Mouse (Mus musculus): ENCODE results near the gene H2-D1. TPM values are rescaled to one million over a fixed set of nuclear protein-coding genes. Genes with fewer than 3 reads are reported as not detected.
"Not testable (repeated sequence)": the region's sequence is repeated elsewhere in the genome, so short reads cannot be mapped to it uniquely, and the experiment has no call there.

Gene H2-D1
- 2,987 to 4,272 TPM (median 3,836 TPM) in 3 replicates for total RNA-seq (2017)

- peak; percentile 85 for ATAC-seq (replicated peaks; ENCODE audit: insufficient number of reproducible peaks, low FRiP score, low TSS enrichment, poor library complexity, severe bottlenecking)
Observed at GRCm38 (mm10) chr17:35262664-35263522, at the start of gene H2-D1. Gene H2-D1, plus strand, starts transcription at chr17:35262730.

GRCm38 (mm10) chr17:35213071-35213470 is 49.5 kb upstream of the H2-D1 start:
- no peak for ATAC-seq (replicated peaks; ENCODE audit: insufficient number of reproducible peaks, low FRiP score, low TSS enrichment, poor library complexity, severe bottlenecking)

- ATAC-seq (replicated peaks; ENCODE audit: insufficient number of reproducible peaks, low FRiP score, low TSS enrichment, poor library complexity, severe bottlenecking): peak; percentile 50
Observed at GRCm38 (mm10) chr17:35218516-35219193, 43.9 kb upstream of the H2-D1 start.

- ATAC-seq (replicated peaks; ENCODE audit: insufficient number of reproducible peaks, low FRiP score, low TSS enrichment, poor library complexity, severe bottlenecking): peak; percentile 72
Observed at GRCm38 (mm10) chr17:35219601-35220041, 42.9 kb upstream of the H2-D1 start.

- ATAC-seq (replicated peaks; ENCODE audit: insufficient number of reproducible peaks, low FRiP score, low TSS enrichment, poor library complexity, severe bottlenecking): no peak
Observed at GRCm38 (mm10) chr17:35220156-35220952, 42.2 kb upstream of the H2-D1 start, which contains the start of gene Gm16181. Gene Gm16181, plus strand, starts transcription at chr17:35220834.

- peak; percentile 40; the same call in 1 of the 2 replicates for ATAC-seq (replicated peaks; ENCODE audit: insufficient number of reproducible peaks, low FRiP score, low TSS enrichment, poor library complexity, severe bottlenecking)
Observed at GRCm38 (mm10) chr17:35222299-35222698, 40.2 kb upstream of the H2-D1 start.

GRCm38 (mm10) chr17:35224641-35225040 is 37.9 kb upstream of the H2-D1 start:
- ATAC-seq (replicated peaks; ENCODE audit: insufficient number of reproducible peaks, low FRiP score, low TSS enrichment, poor library complexity, severe bottlenecking): no peak

- no peak for ATAC-seq (replicated peaks; ENCODE audit: insufficient number of reproducible peaks, low FRiP score, low TSS enrichment, poor library complexity, severe bottlenecking)
Observed at GRCm38 (mm10) chr17:35225456-35225855, 37.1 kb upstream of the H2-D1 start.

- no peak for ATAC-seq (replicated peaks; ENCODE audit: insufficient number of reproducible peaks, low FRiP score, low TSS enrichment, poor library complexity, severe bottlenecking)
Observed at GRCm38 (mm10) chr17:35226561-35227046, 35.9 kb upstream of the H2-D1 start.

GRCm38 (mm10) chr17:35231022-35231421 is 31.5 kb upstream of the H2-D1 start:
- peak; percentile 51 for ATAC-seq (replicated peaks; ENCODE audit: insufficient number of reproducible peaks, low FRiP score, low TSS enrichment, poor library complexity, severe bottlenecking)

- ATAC-seq (replicated peaks; ENCODE audit: insufficient number of reproducible peaks, low FRiP score, low TSS enrichment, poor library complexity, severe bottlenecking): peak; percentile 33; the same call in 1 of the 2 replicates
Observed at GRCm38 (mm10) chr17:35232043-35232442, 30.5 kb upstream of the H2-D1 start.

- no peak for ATAC-seq (replicated peaks; ENCODE audit: insufficient number of reproducible peaks, low FRiP score, low TSS enrichment, poor library complexity, severe bottlenecking)
Observed at GRCm38 (mm10) chr17:35232659-35233058, 29.9 kb upstream of the H2-D1 start.

GRCm38 (mm10) chr17:35233114-35233980 is 29.2 kb upstream of the H2-D1 start, which contains the start of gene Atp6v1g2:
Gene Atp6v1g2, plus strand, starts transcription at chr17:35233660.
- no peak for ATAC-seq (replicated peaks; ENCODE audit: insufficient number of reproducible peaks, low FRiP score, low TSS enrichment, poor library complexity, severe bottlenecking)

- ATAC-seq (replicated peaks; ENCODE audit: insufficient number of reproducible peaks, low FRiP score, low TSS enrichment, poor library complexity, severe bottlenecking): not testable (repeated sequence)
Observed at GRCm38 (mm10) chr17:35234090-35234489, 28.4 kb upstream of the H2-D1 start.

GRCm38 (mm10) chr17:35234903-35235302 is 27.6 kb upstream of the H2-D1 start:
- ATAC-seq (replicated peaks; ENCODE audit: insufficient number of reproducible peaks, low FRiP score, low TSS enrichment, poor library complexity, severe bottlenecking): no peak

- ATAC-seq (replicated peaks; ENCODE audit: insufficient number of reproducible peaks, low FRiP score, low TSS enrichment, poor library complexity, severe bottlenecking): peak; percentile 66
Observed at GRCm38 (mm10) chr17:35235614-35236389, 26.7 kb upstream of the H2-D1 start, which contains the start of gene Nfkbil1. Gene Nfkbil1, minus strand, starts transcription at chr17:35235792.

- peak; percentile 56 for ATAC-seq (replicated peaks; ENCODE audit: insufficient number of reproducible peaks, low FRiP score, low TSS enrichment, poor library complexity, severe bottlenecking)
Observed at GRCm38 (mm10) chr17:35236390-35236746, 26.2 kb upstream of the H2-D1 start.
